Mouse (Mus musculus) left cerebral cortex, adult 9 months (tissue): ENCODE data around the gene Gckr.
"Not testable (repeated sequence)": the region's sequence is repeated elsewhere in the genome, so short reads cannot be mapped to it uniquely, and the experiment has no call there.

Experiments
- DNase-seq, 2 experiments: peaks; one replicate each; pipeline ENCODE4 v3.0.0; 2022; ENCODE audit warnings: low spot score in 2 of 2

Gckr gene

GRCm38 (mm10) chr5:31294964-31295605 is 2.2 kb upstream of the Gckr start:
- DNase-seq = no peak

- peak in 1 of 2 experiments; percentile 44 for DNase-seq
These were observed 1.6 kb upstream of the Gckr start, which contains the start of gene Fndc4 for GRCm38 (mm10) chr5:31295606-31296141. Gene Fndc4 (minus strand): TSS chr5:31296080.

GRCm38 (mm10) chr5:31297981-31298380 is 738 bp downstream of the Gckr start:
- DNase-seq = no peak

- DNase-seq = no peak
These were observed 1.2 kb downstream of the Gckr start for GRCm38 (mm10) chr5:31298486-31298885.

- DNase-seq = no peak
These were observed 4.6 kb downstream of the Gckr start for GRCm38 (mm10) chr5:31301866-31302265.

GRCm38 (mm10) chr5:31303093-31303492 is 5.8 kb downstream of the Gckr start:
- no peak for DNase-seq

- no peak for DNase-seq
These were observed 15.6 kb downstream of the Gckr start for GRCm38 (mm10) chr5:31312806-31313205.

- DNase-seq = no peak
These were observed 25.5 kb downstream of the Gckr start for GRCm38 (mm10) chr5:31322776-31323175.

- no peak for DNase-seq
These were observed 26.8 kb downstream of the Gckr start for GRCm38 (mm10) chr5:31324085-31324484.

GRCm38 (mm10) chr5:31326850-31327249 is 29.6 kb downstream of the Gckr start:
- DNase-seq = peak in 1 of 2 experiments; percentile 3

- peak; percentile 3 to 68 for DNase-seq
These were observed 31.0 kb downstream of the Gckr start for GRCm38 (mm10) chr5:31328255-31328654.

- DNase-seq = not testable (repeated sequence)
These were observed 60.3 kb downstream of the Gckr start for GRCm38 (mm10) chr5:31357586-31357985.

GRCm38 (mm10) chr5:31360955-31361354 is 63.7 kb downstream of the Gckr start:
- no peak for DNase-seq
